Mouse (Mus musculus): ENCODE measurements around the gene Ube2l3. TPM values are rescaled to one million over a fixed set of nuclear protein-coding genes. Genes with fewer than 3 reads are reported as not detected.

The Ube2l3 gene
- total and polyA plus RNA-seq, 3 experiments: 137 to 2,006 (median 297) TPM

DNA sequence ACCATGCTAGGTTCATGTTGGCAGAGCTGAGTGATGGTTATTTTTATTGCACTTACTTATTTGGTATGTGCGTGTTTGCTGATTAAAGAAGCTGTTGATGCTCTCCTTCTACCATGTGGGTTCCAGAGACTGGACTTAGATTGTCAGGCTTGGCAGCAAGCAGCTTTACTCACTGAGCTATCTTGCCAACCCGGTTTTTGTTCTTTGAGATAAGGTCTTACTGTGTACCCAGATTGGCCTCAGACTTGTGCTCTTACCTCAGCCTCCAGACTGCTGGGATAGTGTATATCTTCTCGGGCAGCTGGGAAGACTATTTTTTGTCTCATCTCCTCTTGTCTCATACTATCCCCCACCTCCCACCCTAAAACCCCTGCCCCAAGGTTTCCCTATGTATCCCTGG lies 35.2 kb upstream of the Ube2l3 start (continued):
- peak; percentile 91 to 92 for TF ChIP-seq EP300 (IDR thresholded peaks at IDR 0.05; ENCODE audit: low read depth in 1 of 2, low read length in 2 of 2)

DNA sequence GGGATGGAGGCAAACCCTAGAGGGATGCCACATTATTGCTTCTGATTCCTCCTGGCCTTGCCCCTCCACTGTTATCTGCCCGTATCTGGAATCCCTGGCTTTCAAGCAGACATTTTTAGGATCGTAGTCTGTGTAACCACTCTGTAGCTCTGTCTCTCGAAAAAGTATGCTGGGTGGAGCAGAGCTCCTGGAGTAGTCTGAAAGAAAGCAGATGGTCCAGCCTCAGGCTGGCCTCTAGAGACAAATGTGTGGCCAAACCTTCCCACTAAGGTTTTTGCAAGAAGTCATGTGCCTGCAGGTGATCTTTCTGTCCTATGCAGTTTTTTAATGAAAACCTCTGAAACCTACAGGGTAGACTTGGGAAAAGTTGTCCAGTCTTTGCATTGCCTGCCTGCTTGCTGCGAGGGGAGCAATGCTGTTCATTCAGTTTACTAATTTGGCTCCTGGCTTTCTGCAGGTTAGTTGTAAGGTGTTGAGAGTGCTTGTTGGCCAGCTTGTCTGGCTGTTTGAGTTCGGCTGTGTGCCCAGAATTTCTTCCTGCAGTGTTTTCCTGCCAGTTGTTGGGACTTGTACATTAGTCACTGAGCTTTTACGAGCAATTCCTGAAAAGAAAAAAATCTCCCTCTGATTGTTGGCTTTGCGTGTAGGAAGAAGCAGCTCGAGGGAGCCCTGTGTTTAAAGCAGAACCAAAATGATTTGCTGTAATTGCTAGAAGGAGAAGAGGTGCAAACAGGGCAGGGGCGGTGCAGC lies 32.6 kb upstream of the Ube2l3 start:
- Histone ChIP-seq H3K27me3 (ENCODE audit: control insufficient read depth in 1 of 2, insufficient read depth in 2 of 2, low read length in 2 of 2) (no peaks in the 10 kb centered on the region), H3K36me3 (ENCODE audit: control insufficient read depth in 1 of 2, insufficient read depth in 2 of 2, low read length in 2 of 2) (peaks cover 0 to 45% of the 10 kb centered on the region in 2 experiments; a peak in 2 of 4 replicates), H3K9me3 (replicated peaks; ENCODE audit: insufficient read depth, low read length) (no peaks in the 10 kb centered on the region), H3K79me2 (ENCODE audit: control insufficient read depth, insufficient read depth, low read length, poor library complexity) (peaks cover 33% of the 10 kb centered on the region), H3K4me3 (ENCODE audit: control insufficient read depth in 1 of 2, insufficient read depth in 1 of 2, low read depth in 2 of 2, low read length in 2 of 2) (peak overlapping the region in 1 of 2 experiments; percentile 88; a peak in 1 of 4 replicates), H3K9ac (ENCODE audit: control insufficient read depth, low read depth, low read length, poor library complexity, severe bottlenecking) (no peak overlapping the region), H3K27ac (ENCODE audit: control insufficient read depth, low read depth, low read length) (no peak overlapping the region), H3K4me1 (ENCODE audit: control insufficient read depth in 1 of 2, insufficient read depth in 2 of 2, low read length in 2 of 2) (peaks cover 37 to 60% of the 10 kb centered on the region in 2 experiments)
- no peak for DNase-seq (ENCODE audit: low read depth, low spot score)
- TF ChIP-seq SIN3A (IDR thresholded peaks at IDR 0.05; ENCODE audit: low read length) (no peak), GATA1 (IDR thresholded peaks at IDR 0.05; ENCODE audit: low read depth, low read length) (no peak), ZKSCAN1 (IDR thresholded peaks at IDR 0.05; ENCODE audit: low read depth, low read length) (no peak), MAFK (IDR thresholded peaks at IDR 0.05; ENCODE audit: borderline replicate concordance, low read depth, low read length) (no peak), ZMIZ1 (IDR thresholded peaks at IDR 0.05; ENCODE audit: low read depth, low read length) (no peak), SMC3 (IDR thresholded peaks at IDR 0.05; ENCODE audit: low read depth, low read length) (no peak), NRF1 (IDR thresholded peaks at IDR 0.05; ENCODE audit: insufficient read depth, low read depth, low read length, poor library complexity, severe bottlenecking) (no peak), MYB (IDR thresholded peaks at IDR 0.05; ENCODE audit: low read depth, low read length) (no peak), BHLHE40 (IDR thresholded peaks at IDR 0.05; ENCODE audit: borderline replicate concordance, low read depth, low read length) (no peak), TCF12 (IDR thresholded peaks at IDR 0.05; ENCODE audit: low read depth, low read length) (no peak)

DNA sequence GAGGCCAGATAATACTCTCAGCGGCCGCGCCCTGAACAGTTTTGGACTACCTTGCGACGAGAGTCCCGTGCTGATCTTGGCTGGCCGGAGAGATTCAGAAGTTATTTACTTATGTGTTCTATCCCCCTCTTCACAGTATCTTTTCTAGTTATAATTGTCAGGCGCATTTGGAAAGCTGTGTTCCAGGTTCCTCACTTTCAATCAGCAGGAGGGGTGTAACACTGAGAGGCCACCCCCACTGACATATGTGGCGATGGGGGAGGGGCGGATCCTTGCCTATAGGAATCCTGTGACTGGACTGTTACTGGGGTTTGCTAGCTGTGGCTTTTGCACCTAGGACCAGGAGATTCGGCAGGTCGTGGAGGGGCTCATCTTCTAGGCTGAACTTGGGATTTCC lies 32.0 kb upstream of the Ube2l3 start:
- peak overlapping the region; percentile 61; the same call in 1 of the 2 replicates for H3K27ac ChIP-seq (ENCODE audit: control insufficient read depth, low read depth, low read length)
- peak overlapping the region; percentile 88 to 97 for H3K4me3 ChIP-seq (ENCODE audit: control insufficient read depth in 1 of 2, insufficient read depth in 1 of 2, low read depth in 2 of 2, low read length in 2 of 2)
- TF ChIP-seq GATA1 (IDR thresholded peaks at IDR 0.05; ENCODE audit: low read depth, low read length) (no peak), EP300 (IDR thresholded peaks at IDR 0.05; ENCODE audit: low read depth in 1 of 2, low read length in 2 of 2) (0 out of 4 replicates have a peak, but pooled peaks of 1 of the 2 experiments have one; percentile 27), BHLHE40 (IDR thresholded peaks at IDR 0.05; ENCODE audit: borderline replicate concordance, low read depth, low read length) (0 out of 2 replicates have a peak, but pooled peaks have one; percentile 12)
- H3K4me1 ChIP-seq (ENCODE audit: control insufficient read depth in 1 of 2, insufficient read depth in 2 of 2, low read length in 2 of 2): peaks cover 32 to 54% of the 10 kb centered on the region in 2 experiments
- H3K9ac ChIP-seq (ENCODE audit: control insufficient read depth, low read depth, low read length, poor library complexity, severe bottlenecking): peak overlapping the region; percentile 95
- H3K9me3 ChIP-seq (replicated peaks; ENCODE audit: insufficient read depth, low read length): no peaks in the 10 kb centered on the region
- peak; percentile 51 for DNase-seq (ENCODE audit: low read depth, low spot score)
- H3K27me3 ChIP-seq (ENCODE audit: control insufficient read depth in 1 of 2, insufficient read depth in 2 of 2, low read length in 2 of 2): no peaks in the 10 kb centered on the region
- peaks cover 33% of the 10 kb centered on the region for H3K79me2 ChIP-seq (ENCODE audit: control insufficient read depth, insufficient read depth, low read length, poor library complexity)
- H3K36me3 ChIP-seq (ENCODE audit: control insufficient read depth in 1 of 2, insufficient read depth in 2 of 2, low read length in 2 of 2): peaks cover 0 to 41% of the 10 kb centered on the region in 2 experiments; a peak in 2 of 4 replicates
